Mouse (Mus musculus): Measurements from ENCODE around the gene Egfl7. TPM values are rescaled to one million over a fixed set of nuclear protein-coding genes. Genes with fewer than 3 reads are reported as not detected.
A peak's percentile ranks its signal among the peaks of the same experiment; 100 is the strongest.

The Egfl7 gene
- total and polyA plus RNA-seq, 2 experiments from 2014 or later, result 63.2 to 83.0 TPM

GRCm38 (mm10) chr2:26539516-26539915, 40.3 kb upstream of the Egfl7 start:
- 72% methylated on average over 2 of the region's 2 CpGs for WGBS
- DNase-seq (ENCODE audit: low spot score), result no peak
- Histone ChIP-seq H3K4me3 (ENCODE audit: low read depth, low read length) (no peak overlapping the region), H3K27ac (ENCODE audit: low read depth, low read length) (no peak overlapping the region), H3K36me3 (ENCODE audit: insufficient read depth, low read length) (no peaks in the 10 kb centered on the region), H3K4me2 (ENCODE audit: low read depth, low read length, poor library complexity, severe bottlenecking) (no peak overlapping the region), H3K27me3 (ENCODE audit: insufficient read depth, low read length) (no peaks in the 10 kb centered on the region), H3K9ac (replicated peaks; ENCODE audit: low read length, poor library complexity, severe bottlenecking) (no peak overlapping the region), H3K4me1 (ENCODE audit: insufficient read depth, low read length) (0 out of 2 replicates have a peak, but pooled peaks cover 4% of the 10 kb centered on the region), H3K9me3 (ENCODE audit: low read length) (no peaks in the 10 kb centered on the region)
- ATAC-seq (ENCODE audit: low FRiP score), result no peak
- TF ChIP-seq CTCF (IDR thresholded peaks at IDR 0.05), result no peak

GRCm38 (mm10) chr2:26540721-26541120, 39.1 kb upstream of the Egfl7 start:
- ATAC-seq (ENCODE audit: low FRiP score) (no peak), DNase-seq (ENCODE audit: low spot score) (no peak)
- H3K27ac ChIP-seq (ENCODE audit: low read depth, low read length), result peak overlapping the region; percentile 43; the same call in 1 of the 2 replicates
- no peak for TF ChIP-seq CTCF (IDR thresholded peaks at IDR 0.05)
- H3K4me3 ChIP-seq (ENCODE audit: low read depth, low read length), result no peak overlapping the region
- no peaks in the 10 kb centered on the region for H3K27me3 ChIP-seq (ENCODE audit: insufficient read depth, low read length)
- 21% methylated on average over 7 of the region's 7 CpGs for WGBS
- H3K4me2 ChIP-seq (ENCODE audit: low read depth, low read length, poor library complexity, severe bottlenecking), result no peak overlapping the region
- H3K4me1 ChIP-seq (ENCODE audit: insufficient read depth, low read length), result 0 out of 2 replicates have a peak, but pooled peaks cover 4% of the 10 kb centered on the region
- no peak overlapping the region for H3K9ac ChIP-seq (replicated peaks; ENCODE audit: low read length, poor library complexity, severe bottlenecking)
- no peaks in the 10 kb centered on the region for H3K9me3 ChIP-seq (ENCODE audit: low read length)
- no peaks in the 10 kb centered on the region for H3K36me3 ChIP-seq (ENCODE audit: insufficient read depth, low read length)

DNA sequence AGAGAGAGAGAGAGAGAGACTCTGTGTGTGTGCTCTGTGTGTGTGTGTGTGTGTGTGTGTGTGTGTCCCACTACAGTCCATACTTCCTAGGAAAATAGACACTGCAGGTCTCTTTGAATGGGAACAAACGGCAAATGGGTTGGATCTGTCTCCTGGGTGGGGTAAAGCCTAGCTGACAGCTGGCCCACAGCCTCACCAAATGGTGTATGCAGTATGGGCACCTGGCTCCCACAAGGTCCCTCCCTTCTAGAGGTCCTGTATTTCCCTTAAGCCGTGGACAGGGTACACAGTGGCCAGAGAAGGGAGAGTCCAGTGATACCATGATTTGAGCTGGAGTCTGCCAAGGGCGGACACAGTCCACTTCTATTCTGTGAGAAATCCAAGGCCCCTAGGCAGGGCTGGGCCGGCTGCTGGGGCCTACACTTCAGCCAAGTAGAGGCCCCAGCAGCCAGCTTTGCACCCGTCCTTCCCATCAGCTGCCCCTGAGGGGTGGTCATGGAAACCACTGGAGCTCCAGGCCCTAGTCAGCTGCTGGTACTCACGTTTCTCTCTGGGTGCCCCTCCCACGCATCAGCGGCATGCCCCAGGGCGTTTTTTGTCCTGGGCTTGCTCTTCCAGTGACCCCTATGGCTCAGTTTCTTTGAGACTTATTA, 38.4 kb upstream of the Egfl7 start:
- no peaks in the 10 kb centered on the region for H3K36me3 ChIP-seq (ENCODE audit: insufficient read depth, low read length)
- no peak for TF ChIP-seq CTCF (IDR thresholded peaks at IDR 0.05)
- H3K27ac ChIP-seq (ENCODE audit: low read depth, low read length), result no peak overlapping the region
- 0 out of 2 replicates have a peak, but pooled peaks cover 4% of the 10 kb centered on the region for H3K4me1 ChIP-seq (ENCODE audit: insufficient read depth, low read length)
- no peaks in the 10 kb centered on the region for H3K9me3 ChIP-seq (ENCODE audit: low read length)
- H3K4me3 ChIP-seq (ENCODE audit: low read depth, low read length), result no peak overlapping the region
- H3K27me3 ChIP-seq (ENCODE audit: insufficient read depth, low read length), result no peaks in the 10 kb centered on the region
- WGBS, result 35% methylated on average over 9 of the region's 9 CpGs
- H3K9ac ChIP-seq (replicated peaks; ENCODE audit: low read length, poor library complexity, severe bottlenecking), result no peak overlapping the region
- H3K4me2 ChIP-seq (ENCODE audit: low read depth, low read length, poor library complexity, severe bottlenecking), result no peak overlapping the region
- ATAC-seq (ENCODE audit: low FRiP score), result peak; percentile 72
- peak; percentile 62 for DNase-seq (ENCODE audit: low spot score)

DNA sequence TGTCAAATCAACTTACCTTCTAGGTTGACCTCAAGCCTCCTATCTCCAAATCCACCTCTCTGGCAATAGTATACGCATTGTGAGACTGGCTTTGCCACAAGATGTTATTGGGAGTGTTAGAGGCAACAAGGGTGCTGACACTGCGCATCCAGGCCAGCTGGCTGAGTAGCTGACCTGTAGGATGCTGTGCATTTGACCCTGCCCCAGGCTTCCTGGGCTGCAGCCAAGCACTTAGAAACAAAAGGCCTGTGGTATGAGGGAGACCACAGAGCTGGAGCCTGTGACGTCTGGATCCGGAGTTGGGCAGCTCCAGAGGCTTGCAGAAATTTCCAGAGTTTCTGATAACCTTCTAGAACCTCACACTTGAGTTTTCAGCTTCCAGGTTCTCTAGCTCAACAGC, 36.7 kb upstream of the Egfl7 start:
- WGBS, result 78% methylated on average over 4 of the region's 4 CpGs
- no peak for DNase-seq (ENCODE audit: low spot score)

DNA sequence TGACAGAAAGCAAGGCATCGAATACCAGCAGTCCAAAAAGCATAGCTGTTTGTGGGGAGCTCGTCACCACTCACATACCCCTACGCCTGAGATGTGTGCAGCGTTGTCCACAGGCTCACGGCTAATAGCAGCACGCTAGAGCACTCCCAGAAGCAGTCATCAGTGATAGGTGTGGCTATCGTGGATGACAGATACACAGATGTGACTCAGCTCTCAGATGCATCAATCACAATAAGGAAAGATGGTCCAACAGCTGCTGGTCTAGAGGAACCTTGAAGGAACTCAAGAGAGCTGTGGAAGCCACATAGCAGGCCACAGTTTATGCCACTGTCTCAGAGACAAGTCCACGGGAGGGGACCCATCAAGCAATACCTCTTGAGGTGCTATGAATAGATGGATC, 36.0 kb upstream of the Egfl7 start:
- no peak for DNase-seq (ENCODE audit: low spot score)
- no peaks in the 10 kb centered on the region for H3K27me3 ChIP-seq (ENCODE audit: insufficient read depth, low read length)
- H3K4me1 ChIP-seq (ENCODE audit: insufficient read depth, low read length), result 0 out of 2 replicates have a peak, but pooled peaks cover 7% of the 10 kb centered on the region
- no peak for ATAC-seq (ENCODE audit: low FRiP score)
- no peak overlapping the region for H3K4me2 ChIP-seq (ENCODE audit: low read depth, low read length, poor library complexity, severe bottlenecking)
- H3K27ac ChIP-seq (ENCODE audit: low read depth, low read length), result no peak overlapping the region
- H3K9me3 ChIP-seq (ENCODE audit: low read length), result no peaks in the 10 kb centered on the region
- 91% methylated on average over 8 of the region's 8 CpGs for WGBS
- no peaks in the 10 kb centered on the region for H3K36me3 ChIP-seq (ENCODE audit: insufficient read depth, low read length)
- no peak for TF ChIP-seq CTCF (IDR thresholded peaks at IDR 0.05)
- no peak overlapping the region for H3K9ac ChIP-seq (replicated peaks; ENCODE audit: low read length, poor library complexity, severe bottlenecking)
- no peak overlapping the region for H3K4me3 ChIP-seq (ENCODE audit: low read depth, low read length)

More for the DNA sequence above, 36.7 kb upstream of the Egfl7 start:
- Histone ChIP-seq H3K27me3 (ENCODE audit: insufficient read depth, low read length) (no peaks in the 10 kb centered on the region), H3K9me3 (ENCODE audit: low read length) (no peaks in the 10 kb centered on the region), H3K4me2 (ENCODE audit: low read depth, low read length, poor library complexity, severe bottlenecking) (no peak overlapping the region), H3K27ac (ENCODE audit: low read depth, low read length) (no peak overlapping the region), H3K4me3 (ENCODE audit: low read depth, low read length) (no peak overlapping the region), H3K36me3 (ENCODE audit: insufficient read depth, low read length) (no peaks in the 10 kb centered on the region), H3K9ac (replicated peaks; ENCODE audit: low read length, poor library complexity, severe bottlenecking) (no peak overlapping the region), H3K4me1 (ENCODE audit: insufficient read depth, low read length) (0 out of 2 replicates have a peak, but pooled peaks cover 7% of the 10 kb centered on the region)
- no peak for ATAC-seq (ENCODE audit: low FRiP score)
- TF ChIP-seq CTCF (IDR thresholded peaks at IDR 0.05), result no peak

- Histone ChIP-seq H3K4me2 (ENCODE audit: low read depth, low read length, poor library complexity, severe bottlenecking) (no peak overlapping the region), H3K4me1 (ENCODE audit: insufficient read depth, low read length) (0 out of 2 replicates have a peak, but pooled peaks cover 7% of the 10 kb centered on the region), H3K4me3 (ENCODE audit: low read depth, low read length) (no peak overlapping the region), H3K9me3 (ENCODE audit: low read length) (no peaks in the 10 kb centered on the region), H3K9ac (replicated peaks; ENCODE audit: low read length, poor library complexity, severe bottlenecking) (no peak overlapping the region), H3K27ac (ENCODE audit: low read depth, low read length) (no peak overlapping the region), H3K27me3 (ENCODE audit: insufficient read depth, low read length) (no peaks in the 10 kb centered on the region), H3K36me3 (ENCODE audit: insufficient read depth, low read length) (no peaks in the 10 kb centered on the region)
- DNase-seq (ENCODE audit: low spot score) (peak; percentile 33), ATAC-seq (ENCODE audit: low FRiP score) (no peak)
- no peak for TF ChIP-seq CTCF (IDR thresholded peaks at IDR 0.05)
- 64% methylated on average over 3 of the region's 3 CpGs for WGBS
Observed at GRCm38 (mm10) chr2:26544265-26544664, 35.5 kb upstream of the Egfl7 start.

All from midbrain, postnatal 0 days (tissue).